Mouse (Mus musculus): Measurements from ENCODE around the gene Hsf5.

DNA sequence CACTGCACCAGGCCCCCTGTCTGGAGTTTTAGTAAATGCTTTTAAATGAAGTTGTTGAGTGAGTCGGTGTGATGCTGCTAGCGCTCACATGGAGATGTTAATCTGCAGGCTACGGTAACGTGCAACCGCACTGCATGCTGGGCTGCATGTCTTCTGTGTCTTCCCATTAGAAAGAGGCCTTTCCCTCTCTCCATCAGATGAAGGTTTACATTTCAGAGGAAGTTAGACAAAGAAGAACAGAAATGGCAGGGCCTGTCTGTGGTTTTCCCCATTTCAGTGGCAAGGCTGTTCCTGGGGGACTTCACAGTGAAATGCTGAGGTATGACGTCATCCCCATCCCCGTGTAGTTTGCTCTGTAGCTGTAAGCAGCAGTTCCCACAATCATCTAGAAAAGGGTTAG lies 69.4 kb downstream of the Hsf5 start:
- TF ChIP-seq CTCF (IDR thresholded peaks at IDR 0.05; ENCODE audit: borderline replicate concordance, control insufficient read depth, extremely low read depth, insufficient read depth, low read length, poor library complexity) (no peak), POLR2A (IDR thresholded peaks at IDR 0.05; ENCODE audit: control insufficient read depth, extremely low read depth, insufficient read depth, low read length, poor library complexity) (no peak)

Data from thymus, adult 2 months (tissue).